ENCODE assay signal across 24 mouse cellular contexts in the genomic region with DNA sequence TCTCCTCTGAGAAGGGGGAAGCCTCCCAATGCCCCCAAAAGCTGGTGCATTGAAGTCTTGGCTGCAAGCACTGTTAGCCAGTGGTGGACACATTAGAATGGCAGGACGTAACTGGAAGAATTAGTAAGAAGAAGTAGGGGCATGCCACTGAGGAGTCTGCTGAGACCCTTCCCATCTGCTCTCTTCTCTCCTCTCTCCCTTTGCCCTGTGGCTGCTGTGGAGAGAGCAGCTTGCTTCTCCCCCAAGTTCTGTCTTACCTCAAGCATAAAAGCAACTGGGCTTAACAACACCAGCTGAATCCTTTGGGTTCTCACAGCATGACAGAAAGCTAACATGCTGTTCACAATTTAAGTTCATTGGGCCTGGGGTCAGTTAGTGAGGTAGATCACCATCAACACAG.
"Had no signal": no experiment of that assay in that cellular context is flagged by ENCODE, and none has a peak within 500 bp of the region (broad histone marks: within the 10 kb centered on the region; RNA-seq: fewer than 3 reads in every experiment).

No protein-coding gene starts in this region.

- H3K27ac ChIP-seq: heart, embryonic 13.5 days; heart, embryonic 15.5 days; hindbrain, embryonic 15.5 days; kidney, embryonic 15.5 days; kidney, postnatal 0 days; limb, embryonic 13.5 days; limb, embryonic 15.5 days; liver, embryonic 12.5 days; liver, embryonic 14.5 days had no signal

- DNase-seq: gastrocnemius, postnatal 14 days; gastrocnemius, postnatal 36 days; heart, adult 18-20 months; heart, postnatal 14 days; heart, postnatal 36 days; kidney, adult 11 months; kidney, adult 2 months; kidney, adult 9 months; kidney, postnatal 14 days; kidney, postnatal 36 days; layer of hippocampus, adult 9-11 months; layer of hippocampus, postnatal 36 days; left cerebral cortex, postnatal 4 days had no signal

- ATAC-seq: intestine, embryonic 16.5 days; liver, embryonic 12.5 days had no signal

- H3K27me3 ChIP-seq: heart, embryonic 15.5 days; hindbrain, embryonic 15.5 days; kidney, embryonic 15.5 days; limb, embryonic 13.5 days; limb, embryonic 15.5 days; liver, embryonic 12.5 days had no signal

- H3K9me3 ChIP-seq: heart, embryonic 13.5 days; heart, embryonic 15.5 days; hindbrain, embryonic 15.5 days; kidney, embryonic 15.5 days; limb, embryonic 13.5 days; limb, embryonic 15.5 days; liver, embryonic 12.5 days had no signal

- H3K4me2 ChIP-seq: heart, embryonic 11.5 days; heart, embryonic 13.5 days; heart, embryonic 15.5 days; hindbrain, embryonic 15.5 days; kidney, embryonic 15.5 days; limb, embryonic 13.5 days; limb, embryonic 15.5 days; liver, embryonic 12.5 days had no signal

- H3K4me1 ChIP-seq: heart, embryonic 13.5 days; heart, embryonic 15.5 days; hindbrain, embryonic 15.5 days; limb, embryonic 15.5 days; liver, embryonic 12.5 days had no signal

- H3K9ac ChIP-seq: heart, embryonic 13.5 days; heart, embryonic 15.5 days; hindbrain, embryonic 15.5 days; kidney, embryonic 15.5 days; limb, embryonic 13.5 days; limb, embryonic 15.5 days; liver, embryonic 12.5 days; liver, embryonic 14.5 days had no signal

- H3K4me3 ChIP-seq: heart, embryonic 13.5 days; heart, embryonic 15.5 days; hindbrain, embryonic 15.5 days; kidney, embryonic 15.5 days; limb, embryonic 13.5 days; limb, embryonic 15.5 days; liver, embryonic 12.5 days had no signal

- H3K36me3 ChIP-seq: heart, embryonic 13.5 days; heart, embryonic 15.5 days; hindbrain, embryonic 15.5 days; kidney, embryonic 15.5 days; limb, embryonic 13.5 days; limb, embryonic 15.5 days; liver, embryonic 12.5 days had no signal
